Mouse (Mus musculus) thymus, adult 2 months (tissue): ENCODE data around the gene Rabepk.
"Not testable (repeated sequence)": the region's sequence is repeated elsewhere in the genome, so short reads cannot be mapped to it uniquely, and the experiment has no call there.

Experiments
- CTCF ChIP-seq: fragments of 200-500 bp; IDR thresholded peaks from 2 replicates; pipeline ENCODE4 v1.5.1; 2012; ENCODE audit warnings: mild to moderate bottlenecking, control low read depth, low read length, moderate library complexity, borderline replicate concordance; ENCODE audit not compliant: control insufficient read depth, poor library complexity, insufficient read depth; ENCODE audit errors: extremely low read depth
- POLR2A ChIP-seq: fragments of 200-500 bp; IDR thresholded peaks from 2 replicates; pipeline ENCODE4 v1.6.1; 2012; ENCODE audit warnings: mild to moderate bottlenecking, low read length, control low read depth, moderate library complexity; ENCODE audit not compliant: control insufficient read depth, poor library complexity, insufficient read depth; ENCODE audit errors: extremely low read depth

DNA sequence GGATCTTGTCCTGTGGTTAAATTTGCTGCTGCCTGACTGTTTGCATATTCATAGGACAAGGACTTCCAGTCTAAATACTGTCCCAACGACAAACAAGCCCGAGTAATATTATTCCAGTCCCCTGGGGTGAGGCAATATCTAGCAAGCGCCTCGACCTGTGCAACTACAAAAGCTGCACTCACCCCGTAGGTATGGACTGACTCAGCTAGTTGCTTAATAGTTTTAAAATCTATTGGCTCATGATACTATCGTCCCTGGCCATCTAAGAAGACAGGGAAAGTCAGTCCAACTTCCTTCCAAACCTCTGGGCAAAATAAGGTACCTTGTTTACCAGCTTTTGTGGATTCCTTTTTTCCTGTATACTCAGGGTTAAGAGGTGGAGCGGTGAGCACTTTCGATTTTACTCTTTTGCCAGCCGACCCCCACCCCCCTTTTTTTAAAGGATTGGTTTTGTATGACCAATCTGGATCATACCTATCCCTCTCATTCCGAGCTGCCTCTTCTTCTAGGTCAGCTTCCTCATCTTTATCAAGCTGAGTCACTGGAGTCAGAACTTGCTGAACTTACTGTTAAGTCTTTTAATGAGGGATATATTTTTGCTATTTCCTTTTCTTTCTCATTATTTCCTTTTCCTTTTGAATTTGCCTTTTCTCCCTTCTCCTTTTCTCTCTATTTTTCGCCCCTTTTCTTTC is 33.2 kb upstream of the Rabepk start, which contains the start of gene Gm34653:
- not testable (repeated sequence) for TF ChIP-seq CTCF, POLR2A
